11 mouse cellular contexts compared by ENCODE assay signal in genomic region chr2:180560245-180560644, GRCm38 (mm10). TPM values are rescaled to one million over a fixed set of nuclear protein-coding genes. Genes with fewer than 3 reads are reported as not detected.
DNase-seq lines count a peak whose midpoint lies in the region; ATAC-seq and TF ChIP-seq lines count a peak whose summit lies in the region.
"Had no signal": no experiment of that assay in that cellular context is flagged by ENCODE, and none has a peak within 500 bp of the region (broad histone marks: within the 10 kb centered on the region; RNA-seq: fewer than 3 reads in every experiment).

No protein-coding gene starts in this region.

- H3K4me3 ChIP-seq in heart, postnatal 0 days (ENCODE audit: low read depth, low read length) = no peak overlapping the region
- no peak overlapping the region for H3K4me3 ChIP-seq in testis, adult 2 months (ENCODE audit: control insufficient read depth, low read depth, low read length)
- no peak overlapping the region for H3K4me3 ChIP-seq in bone marrow macrophage, adult 2 months (ENCODE audit: insufficient read depth, low read length)

- intact Hi-C loops in heart, postnatal 25 days (cut with DNase I) = no loop called here

- H3K27me3 ChIP-seq in heart, postnatal 0 days (ENCODE audit: control insufficient read depth, insufficient read depth, low read length) = no peaks in the 10 kb centered on the region
- no peaks in the 10 kb centered on the region for H3K27me3 ChIP-seq in testis, adult 2 months (ENCODE audit: control insufficient read depth, insufficient read depth, low read length)

- no peak for TF ChIP-seq POLR2A in testis, adult 2 months (IDR thresholded peaks at IDR 0.05; ENCODE audit: control insufficient read depth, low read depth, low read length)
- no peak for TF ChIP-seq POLR2A in bone marrow macrophage, adult 2 months (IDR thresholded peaks at IDR 0.05; ENCODE audit: borderline replicate concordance, low read depth, low read length)

- no peak for ATAC-seq in heart, postnatal 0 days (ENCODE audit: insufficient read depth, low read depth)

- H3K9ac ChIP-seq in heart, postnatal 0 days (replicated peaks; ENCODE audit: low read depth, low read length) = no peak overlapping the region

- H3K27ac ChIP-seq in heart, postnatal 0 days (ENCODE audit: low read depth) = no peak overlapping the region
- no peak overlapping the region for H3K27ac ChIP-seq in testis, adult 2 months (ENCODE audit: control insufficient read depth, insufficient read depth, low read depth, low read length)
- no peak overlapping the region for H3K27ac ChIP-seq in bone marrow macrophage, adult 2 months (ENCODE audit: insufficient read depth, low read depth, low read length)
- H3K27ac ChIP-seq: macrophage had no signal

- TF ChIP-seq CTCF in heart, postnatal 0 days (IDR thresholded peaks at IDR 0.05; ENCODE audit: low read depth) = peak; percentile 24; the same call in 1 of the 2 replicates
- TF ChIP-seq CTCF in testis, adult 2 months (IDR thresholded peaks at IDR 0.05; ENCODE audit: control insufficient read depth, insufficient read depth, insufficient replicate concordance, low read depth, low read length) = peak; percentile 84; the same call in 1 of the 2 replicates
- TF ChIP-seq CTCF in bone marrow macrophage, adult 2 months (IDR thresholded peaks at IDR 0.05; ENCODE audit: low read depth, low read length) = peak; percentile 30; the same call in 1 of the 2 replicates

- no peaks in the 10 kb centered on the region for H3K9me3 ChIP-seq in heart, postnatal 0 days (replicated peaks; ENCODE audit: control insufficient read depth, low read length)

- H3K36me3 ChIP-seq in heart, postnatal 0 days (replicated peaks; ENCODE audit: control insufficient read depth, insufficient read depth, low read length) = no peaks in the 10 kb centered on the region
- no peaks in the 10 kb centered on the region for H3K36me3 ChIP-seq in testis, adult 2 months (ENCODE audit: control insufficient read depth, insufficient read depth, low read length)

- H3K4me2 ChIP-seq in heart, postnatal 0 days (ENCODE audit: low read depth, low read length) = no peak overlapping the region

- WGBS in heart, postnatal 0 days = 48% methylated on average over 5 of the region's 5 CpGs

- no peak for DNase-seq in heart, postnatal 0 days (ENCODE audit: low spot score)
- DNase-seq in heart, postnatal 25 days (ENCODE audit: low spot score) = no peak
- no peak for DNase-seq in testis, postnatal 14 days (ENCODE audit: low spot score)
- peak; percentile 18 to 20 for DNase-seq in thymus, postnatal 36 days
- no peak for DNase-seq in adrenal gland, adult 18-20 months (ENCODE audit: low spot score in 2 of 2)
- no peak for DNase-seq in kidney, adult 18-20 months
- DNase-seq: gastrocnemius, postnatal 10 days had no signal

- no peaks in the 10 kb centered on the region for H3K4me1 ChIP-seq in heart, postnatal 0 days (ENCODE audit: control insufficient read depth, insufficient read depth)
- no peaks in the 10 kb centered on the region for H3K4me1 ChIP-seq in testis, adult 2 months (ENCODE audit: control insufficient read depth, insufficient read depth, low read length)
- H3K4me1 ChIP-seq in bone marrow macrophage, adult 2 months (ENCODE audit: control insufficient read depth, insufficient read depth, low read length) = peaks cover 9% of the 10 kb centered on the region

- no peak for TF ChIP-seq EP300 in heart, postnatal 0 days (IDR thresholded peaks at IDR 0.05; ENCODE audit: low read depth)

RNA-seq across cellular contexts. Expression of gene Mrgbp, which starts 20.9 kb away (rescaled TPM):
- total RNA-seq in heart, postnatal 0 days (2014; rRNA removed; ENCODE audit: low replicate concordance) = 40.5 and 54.3 TPM in 2 replicates
- polyA plus RNA-seq in heart, postnatal 0 days (2015; fragmentation: Nextera tagmentation; extraction: Ambion mirVana) = 19.5 and 20.5 TPM in 2 replicates
- 10 to 100 TPM; 14.4 to 14.6 TPM for total RNA-seq in heart, postnatal 25 days (2021)
- polyA plus RNA-seq in testis, adult 2 months (2012; rRNA removed) = 80.1 and 81.9 TPM in 2 replicates
- polyA plus RNA-seq in bone marrow macrophage, adult 2 months (2012; ENCODE audit: insufficient read depth, insufficient read length, missing spikeins) = 13.8 and 15.0 TPM in 2 replicates
- total RNA-seq in adrenal gland, adult 18-20 months (2021) = 10 to 100 TPM; 14.5 to 17.2 TPM

RNA-seq across cellular contexts. Expression of gene Ogfr, which starts 28.8 kb away (rescaled TPM):
- 81.0 and 81.6 TPM in 2 replicates for total RNA-seq in heart, postnatal 0 days (2014; rRNA removed; ENCODE audit: low replicate concordance)
- polyA plus RNA-seq in heart, postnatal 0 days (2015; fragmentation: Nextera tagmentation; extraction: Ambion mirVana) = 33.0 and 39.3 TPM in 2 replicates
- total RNA-seq in heart, postnatal 25 days (2021) = 10 to 100 TPM; 33.0 to 34.3 TPM
- polyA plus RNA-seq in testis, adult 2 months (2012; rRNA removed) = 13.7 and 20.0 TPM in 2 replicates
- 75.4 and 76.8 TPM in 2 replicates for polyA plus RNA-seq in bone marrow macrophage, adult 2 months (2012; ENCODE audit: insufficient read depth, insufficient read length, missing spikeins)
- 10 to 100 TPM; 36.6 to 46.6 TPM for total RNA-seq in adrenal gland, adult 18-20 months (2021)

RNA-seq across cellular contexts. Expression of gene Col9a3, which starts 37.3 kb away (rescaled TPM):
- total RNA-seq in heart, postnatal 0 days (2014; rRNA removed; ENCODE audit: low replicate concordance) = 0.62 and 1.3 TPM in 2 replicates
- polyA plus RNA-seq in heart, postnatal 0 days (2015; fragmentation: Nextera tagmentation; extraction: Ambion mirVana) = 0.77 and 1.3 TPM in 2 replicates
- total RNA-seq in heart, postnatal 25 days (2021) = under 1 TPM; 0.14 to 0.62 TPM
- polyA plus RNA-seq in testis, adult 2 months (2012; rRNA removed) = 23.2 and 25.2 TPM in 2 replicates
- 0.28 and 1.8 TPM in 2 replicates for polyA plus RNA-seq in bone marrow macrophage, adult 2 months (2012; ENCODE audit: insufficient read depth, insufficient read length, missing spikeins)
- under 1 TPM; 0.17 to 0.38 TPM for total RNA-seq in adrenal gland, adult 18-20 months (2021)
- total RNA-seq: common myeloid progenitor, adult 5-6 weeks had no signal

Comparison
In these comparisons a context has a peak if more than half of its experiments do, and no peak if none do; other contexts are left out.
1. DNase-seq: peak in thymus, postnatal 36 days (2 of 2); none in heart, postnatal 0 days (single experiment), heart, postnatal 25 days (single experiment), testis, postnatal 14 days (single experiment), adrenal gland, adult 18-20 months (0 of 2) and kidney, adult 18-20 months (single experiment).
2. CTCF ChIP-seq: peak in every context shown above with its lines; median percentile 84 in testis, adult 2 months; 30 in bone marrow macrophage, adult 2 months; 24 in heart, postnatal 0 days.